Mouse (Mus musculus) midbrain, postnatal 0 days (tissue): ENCODE data around the gene Gpr180. TPM values are rescaled to one million over a fixed set of nuclear protein-coding genes. Genes with fewer than 3 reads are reported as not detected.
"Not testable (repeated sequence)": the region's sequence is repeated elsewhere in the genome, so short reads cannot be mapped to it uniquely, and the experiment has no call there.

Experiments
- ATAC-seq: fragments of 200-750 bp; cut with Nextera tagmentation; 2 replicates; pipeline ENCODE4 v1.8.0; 2017; ENCODE audit warnings: moderate number of reproducible peaks, mild to moderate bottlenecking, moderate TSS enrichment, moderate library complexity; ENCODE audit not compliant: low FRiP score
- DNase-seq: peaks from one replicate; pipeline ENCODE4 v3.0.0-alpha.2; 2015; ENCODE audit warnings: low spot score
- H3K27ac ChIP-seq: fragments of 300-500 bp; sonication (generic); 2 replicates; pipeline ENCODE4 v1.5.1; 2014; ENCODE audit warnings: low read depth, mild to moderate bottlenecking, low read length, mixed read lengths
- H3K27me3 ChIP-seq: fragments of 300-500 bp; sonication (generic); 2 replicates; pipeline ENCODE4 v1.6.1; 2014; ENCODE audit warnings: low read length, control low read depth, mixed read lengths; ENCODE audit not compliant: insufficient read depth
- H3K36me3 ChIP-seq: fragments of 300-500 bp; sonication (generic); 2 replicates; pipeline ENCODE4 v1.6.1; 2014; ENCODE audit warnings: low read length, control low read depth, mixed read lengths; ENCODE audit not compliant: insufficient read depth
- H3K4me1 ChIP-seq: fragments of 300-500 bp; sonication (generic); 2 replicates; pipeline ENCODE4 v1.6.1; 2014; ENCODE audit warnings: mild to moderate bottlenecking, control low read depth, antibody characterized with exemption, low read length, mixed read lengths; ENCODE audit not compliant: insufficient read depth
- H3K4me2 ChIP-seq: fragments of 300-500 bp; sonication (generic); 2 replicates; pipeline ENCODE4 v1.6.1; 2014; ENCODE audit warnings: low read depth, mild to moderate bottlenecking, low read length, mixed read lengths; ENCODE audit not compliant: poor library complexity, severe bottlenecking
- H3K4me3 ChIP-seq: fragments of 300-500 bp; sonication (generic); 2 replicates; pipeline ENCODE4 v1.5.1; 2014; ENCODE audit warnings: low read depth, mild to moderate bottlenecking, low read length, moderate library complexity
- H3K9ac ChIP-seq: fragments of 300-500 bp; sonication (generic); replicated peaks from 2 replicates; pipeline ENCODE4 v1.6.1; 2014; ENCODE audit warnings: mild to moderate bottlenecking, low read length, moderate library complexity, mixed read lengths; ENCODE audit not compliant: poor library complexity, severe bottlenecking
- H3K9me3 ChIP-seq: fragments of 300-500 bp; sonication (generic); 2 replicates; pipeline ENCODE4 v1.6.1; 2016; ENCODE audit warnings: low read length, control low read depth
- CTCF ChIP-seq: IDR thresholded peaks from 2 replicates; pipeline ENCODE4 v1.5.1; 2016; ENCODE audit warnings: antibody characterized with exemption, mild to moderate bottlenecking
- WGBS: fragments of 180-500 bp; shearing (Covaris S2); extraction: QIAGEN DNeasy Blood & Tissue Kit; methylation state at CpG from one replicate; pipeline ENCODE4 v1.1.7; 2014; 5-methylcytosine and 5-hydroxymethylcytosine counted together
- polyA plus RNA-seq: library from polyadenylated mRNA; unstranded; fragments of >200 nt; fragmentation: Nextera tagmentation; extraction: Ambion mirVana; gene quantifications from 2 replicates; pipeline ENCODE4 v1.2.1, GENCODE M21; 2015
- total RNA-seq: library from RNA; depleted of rRNA; stranded (reverse); fragments of >200 nt; gene quantifications from 2 replicates; pipeline ENCODE4 v1.2.3, GENCODE M21; 2014

Gene Gpr180
- total and polyA plus RNA-seq, 2 experiments from 2014 or later: 49.3 to 62.3 TPM

DNA sequence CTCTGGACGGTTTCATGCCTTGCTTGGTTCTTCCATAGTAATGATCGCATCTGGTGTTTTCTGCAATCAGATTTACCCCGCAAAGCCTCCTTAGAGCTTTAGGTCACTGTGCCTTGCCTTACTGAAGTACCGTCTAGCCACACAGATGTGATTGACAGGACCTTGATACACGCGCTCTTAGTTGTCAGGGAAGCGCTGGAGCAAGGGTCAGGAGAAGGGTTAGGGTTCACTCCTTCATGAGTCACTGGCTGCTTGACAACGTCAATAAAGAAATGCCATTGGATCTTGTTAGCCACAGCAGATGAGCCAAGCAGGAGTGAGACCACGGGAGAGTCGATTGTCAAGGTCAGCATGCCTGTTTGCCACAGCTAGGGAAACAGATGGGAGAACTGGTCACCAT is 11.6 kb downstream of the Gpr180 start:
- Histone ChIP-seq H3K9ac (no peak overlapping the region), H3K36me3 (no peaks in the 10 kb centered on the region), H3K27me3 (no peaks in the 10 kb centered on the region), H3K9me3 (no peaks in the 10 kb centered on the region), H3K27ac (no peak overlapping the region), H3K4me3 (no peak overlapping the region), H3K4me2 (no peak overlapping the region), H3K4me1 (no peaks in the 10 kb centered on the region)
- 78% methylated on average over 10 of the region's 10 CpGs for WGBS
- no peak for ATAC-seq
- DNase-seq: no peak
- no peak for TF ChIP-seq CTCF

DNA sequence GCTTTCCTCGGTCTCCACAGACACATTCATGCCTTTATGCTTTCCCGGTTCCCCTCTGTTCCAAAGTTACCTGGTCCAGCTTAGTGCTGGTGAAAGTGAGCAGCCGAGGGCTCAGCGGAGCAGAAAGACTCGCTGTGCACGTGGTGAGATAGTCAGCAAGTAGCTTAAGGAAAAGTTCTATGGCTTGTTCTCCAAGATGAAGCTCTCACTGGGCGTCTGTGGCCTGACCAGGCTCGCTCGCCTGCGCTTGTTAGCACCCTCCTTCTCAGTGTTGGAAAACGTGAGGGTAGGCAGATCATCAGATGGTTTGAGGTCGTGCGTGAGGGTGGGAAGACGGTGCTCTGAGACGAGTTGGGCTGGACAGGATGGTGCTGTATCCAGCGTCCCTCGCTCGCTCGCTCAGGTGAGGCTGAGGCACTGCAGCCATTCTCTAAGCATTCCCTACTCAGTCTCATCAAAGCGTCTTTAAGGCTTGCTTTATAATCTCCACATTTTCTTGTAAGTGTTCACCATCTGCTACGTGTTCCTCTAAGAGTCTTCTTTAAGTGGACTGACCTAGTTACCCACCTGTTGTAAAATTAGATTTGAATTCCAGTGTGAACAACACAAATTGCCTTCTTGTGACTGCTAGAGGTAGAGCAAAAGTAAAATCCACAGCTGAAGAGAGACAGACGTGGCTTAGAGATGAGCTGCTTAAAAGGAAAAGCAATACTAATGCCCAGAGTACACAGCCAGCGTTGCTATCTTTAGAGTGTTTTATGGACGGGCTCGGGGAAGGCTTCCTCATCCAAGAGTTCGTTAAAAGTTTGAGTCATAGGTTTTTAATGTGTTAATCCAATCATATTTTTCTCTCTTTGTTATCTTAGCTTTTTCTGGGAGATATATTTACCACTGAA is 13.9 kb downstream of the Gpr180 start:
- Histone ChIP-seq H3K4me3 (no peak overlapping the region), H3K4me2 (no peak overlapping the region), H3K9ac (no peak overlapping the region), H3K36me3 (no peaks in the 10 kb centered on the region), H3K27ac (no peak overlapping the region), H3K9me3 (no peaks in the 10 kb centered on the region), H3K4me1 (no peaks in the 10 kb centered on the region), H3K27me3 (no peaks in the 10 kb centered on the region)
- ATAC-seq (no peak), DNase-seq (no peak)
- 89% methylated on average over 26 of the region's 26 CpGs for WGBS
- no peak for TF ChIP-seq CTCF

DNA sequence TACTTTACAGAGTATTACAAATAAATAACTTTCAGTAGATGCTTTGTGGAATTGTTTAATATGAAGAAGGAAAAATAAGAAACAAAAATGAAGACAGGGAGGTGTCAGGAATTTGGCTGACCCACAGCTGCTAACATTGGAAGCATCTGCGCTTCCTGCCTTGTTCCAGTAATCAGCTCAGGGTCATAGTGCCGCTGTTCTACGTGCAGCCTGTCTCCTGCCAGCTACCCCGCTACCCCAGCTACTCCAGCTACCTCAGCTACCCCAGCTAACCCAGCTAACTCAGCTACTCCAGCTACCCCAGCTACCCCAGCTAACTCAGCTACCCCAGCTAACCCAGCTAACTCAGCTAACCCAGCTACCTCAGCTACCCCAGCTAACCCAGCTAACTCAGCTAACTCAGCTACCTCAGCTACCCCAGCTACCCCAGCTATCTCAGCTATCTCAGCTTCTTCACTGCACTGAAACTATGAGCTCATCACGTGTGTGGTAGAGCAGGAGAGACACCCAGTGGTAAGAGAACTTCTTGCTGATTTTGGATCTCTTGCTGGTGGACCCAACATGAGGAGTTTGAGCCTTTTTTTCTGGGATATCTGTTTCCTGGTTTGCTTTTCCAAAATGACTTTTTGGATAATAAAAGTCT is 14.8 kb downstream of the Gpr180 start:
- H3K27ac ChIP-seq: no peak overlapping the region
- ATAC-seq (no peak), DNase-seq (peak; percentile 53)
- 74% methylated on average over 5 of the region's 5 CpGs for WGBS
- no peak overlapping the region for H3K9ac ChIP-seq
- no peaks in the 10 kb centered on the region for H3K9me3 ChIP-seq
- 0 out of 2 replicates have a peak, but pooled peaks cover 3% of the 10 kb centered on the region for H3K36me3 ChIP-seq
- TF ChIP-seq CTCF: peak; percentile 76
- H3K4me3 ChIP-seq: no peak overlapping the region
- H3K4me2 ChIP-seq: no peak overlapping the region
- H3K4me1 ChIP-seq: no peaks in the 10 kb centered on the region
- no peaks in the 10 kb centered on the region for H3K27me3 ChIP-seq

DNA sequence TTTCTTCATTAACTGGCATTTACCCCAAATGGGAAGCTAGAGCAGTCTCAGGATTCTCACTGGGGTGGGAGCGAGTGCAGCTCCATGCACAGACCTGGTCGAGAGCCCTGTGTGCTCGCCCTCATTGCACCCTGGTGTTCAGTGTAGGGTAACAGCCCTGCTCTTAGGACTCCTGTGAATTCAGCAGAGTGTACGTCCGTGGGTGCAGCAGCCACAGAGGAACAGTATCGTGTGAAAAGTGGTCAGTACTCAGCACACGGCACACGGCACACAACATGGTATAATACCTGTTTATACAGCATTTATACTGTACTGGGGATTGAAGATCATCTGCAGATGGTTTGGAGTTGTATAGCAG is 15.3 kb downstream of the Gpr180 start:
- no peak for ATAC-seq
- Histone ChIP-seq H3K4me1 (no peaks in the 10 kb centered on the region), H3K36me3 (0 out of 2 replicates have a peak, but pooled peaks cover 3% of the 10 kb centered on the region), H3K27ac (no peak overlapping the region), H3K4me3 (no peak overlapping the region), H3K27me3 (no peaks in the 10 kb centered on the region), H3K4me2 (no peak overlapping the region), H3K9ac (no peak overlapping the region), H3K9me3 (no peaks in the 10 kb centered on the region)
- no peak for DNase-seq
- WGBS: 95% methylated on average over 8 of the region's 8 CpGs
- TF ChIP-seq CTCF: no peak

DNA sequence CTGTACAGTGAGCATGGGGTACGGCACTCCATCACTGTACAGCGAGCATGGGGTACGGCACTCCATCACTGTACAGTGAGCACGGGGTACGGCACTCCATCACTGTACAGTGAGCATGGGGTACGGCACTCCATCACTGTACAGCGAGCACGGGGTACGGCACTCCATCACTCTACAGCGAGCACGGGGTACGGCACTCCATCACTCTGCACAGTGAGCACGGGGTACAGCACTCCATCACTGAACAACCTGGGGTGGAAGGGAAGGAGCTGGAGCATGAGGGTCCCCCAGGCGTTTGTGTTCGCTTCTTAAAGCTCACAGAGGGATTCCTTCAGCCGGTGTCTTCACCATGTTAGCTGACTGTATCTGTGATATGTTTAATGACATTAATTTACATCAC is 19.1 kb downstream of the Gpr180 start:
- ATAC-seq, H3K27me3 ChIP-seq, H3K4me2 ChIP-seq, H3K9me3 ChIP-seq, H3K9ac ChIP-seq, H3K4me1 ChIP-seq, H3K4me3 ChIP-seq, H3K27ac ChIP-seq, DNase-seq: not testable (repeated sequence)
- peaks cover 15% of the 10 kb centered on the region for H3K36me3 ChIP-seq
- 97% methylated on average over 16 of the region's 16 CpGs for WGBS

DNA sequence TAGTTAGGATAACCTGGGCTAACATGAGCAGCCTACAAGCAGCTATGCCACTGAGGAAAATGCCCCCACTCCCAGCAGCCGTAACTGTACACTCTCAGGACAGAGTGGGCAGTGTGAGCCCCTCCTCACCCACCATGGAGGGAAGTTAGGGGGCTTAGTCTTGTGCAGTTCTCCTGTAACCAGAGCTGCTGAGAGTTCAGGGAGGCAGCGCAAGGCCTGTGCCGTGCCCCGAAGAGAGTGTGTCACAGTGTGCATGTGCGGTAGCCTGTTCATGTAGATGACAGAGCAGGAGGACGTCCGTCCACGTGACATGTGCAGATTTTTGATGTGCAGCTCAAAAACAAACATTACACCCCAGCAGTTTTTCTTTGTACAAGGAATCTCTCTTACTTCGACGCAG is 19.8 kb downstream of the Gpr180 start:
- no peak for ATAC-seq
- Histone ChIP-seq H3K27ac (no peak overlapping the region), H3K27me3 (no peaks in the 10 kb centered on the region), H3K9ac (no peak overlapping the region), H3K4me1 (no peaks in the 10 kb centered on the region), H3K4me2 (no peak overlapping the region), H3K36me3 (peaks cover 19% of the 10 kb centered on the region), H3K4me3 (no peak overlapping the region), H3K9me3 (no peaks in the 10 kb centered on the region)
- TF ChIP-seq CTCF: no peak
- DNase-seq: no peak
- WGBS: 85% methylated on average over 10 of the region's 10 CpGs
